Mouse (Mus musculus) liver, postnatal 0 days (tissue): Measurements from ENCODE around the gene Fhdc1. TPM values are rescaled to one million over a fixed set of nuclear protein-coding genes. Genes with fewer than 3 reads are reported as not detected.

Source experiments
- ATAC-seq: fragments of 200-750 bp; cut with Nextera tagmentation; 2 replicates; pipeline ENCODE4 v1.8.0; 2017; ENCODE audit warnings: mild to moderate bottlenecking, moderate library complexity
- DNase-seq: peaks from one replicate; pipeline ENCODE4 v3.0.0-alpha.2; 2016
- H3K27ac ChIP-seq: fragments of 300-500 bp; sonication (generic); 2 replicates; pipeline ENCODE4 v1.5.1; 2014; ENCODE audit warnings: antibody characterized with exemption, moderate library complexity, mild to moderate bottlenecking, low read depth
- H3K27me3 ChIP-seq: fragments of 300-500 bp; sonication (generic); 2 replicates; pipeline ENCODE4 v1.6.1; 2014; ENCODE audit warnings: low read length, control low read depth, mixed read lengths; ENCODE audit not compliant: insufficient read depth
- H3K36me3 ChIP-seq: fragments of 300-500 bp; sonication (generic); replicated peaks from 2 replicates; pipeline ENCODE4 v1.6.1; 2014; ENCODE audit warnings: mild to moderate bottlenecking, control low read depth, low read length, moderate library complexity, mixed read lengths; ENCODE audit not compliant: insufficient read depth
- H3K4me1 ChIP-seq: fragments of 300-500 bp; sonication (generic); 2 replicates; pipeline ENCODE4 v1.6.1; 2014; ENCODE audit warnings: antibody characterized with exemption, mild to moderate bottlenecking, control low read depth; ENCODE audit not compliant: insufficient read depth
- H3K4me2 ChIP-seq: fragments of 300-500 bp; sonication (generic); 2 replicates; pipeline ENCODE4 v1.6.1; 2014; ENCODE audit warnings: low read depth, mild to moderate bottlenecking, low read length, moderate library complexity, mixed read lengths
- H3K4me3 ChIP-seq: fragments of 300-500 bp; sonication (generic); 2 replicates; pipeline ENCODE4 v1.5.1; 2014; ENCODE audit warnings: low read depth, low read length
- H3K9ac ChIP-seq: fragments of 300-500 bp; sonication (generic); replicated peaks from 2 replicates; pipeline ENCODE4 v1.6.1; 2014; ENCODE audit warnings: mild to moderate bottlenecking, moderate library complexity
- H3K9me3 ChIP-seq: fragments of 300-500 bp; sonication (generic); 2 replicates; pipeline ENCODE4 v1.6.1; 2016; ENCODE audit warnings: mild to moderate bottlenecking, control low read depth, low read length, mixed read lengths
- CTCF ChIP-seq: sonication (generic); IDR thresholded peaks from 2 replicates; pipeline ENCODE4 v1.5.1; 2016; ENCODE audit warnings: antibody characterized with exemption, low read depth
- EP300 ChIP-seq: IDR thresholded peaks from 2 replicates; pipeline ENCODE4 v1.6.1; 2016; ENCODE audit warnings: antibody characterized with exemption, low read depth, mild to moderate bottlenecking
- WGBS: fragments of 180-500 bp; shearing (Covaris S2); extraction: QIAGEN DNeasy Blood & Tissue Kit; methylation state at CpG from one replicate; pipeline ENCODE4 v1.1.7; 2014; ENCODE audit not compliant: insufficient replicate concordance; 5-methylcytosine and 5-hydroxymethylcytosine counted together
- polyA plus RNA-seq: library from polyadenylated mRNA; unstranded; fragments of >200 nt; fragmentation: Nextera tagmentation; extraction: Ambion mirVana; gene quantifications from 2 replicates; pipeline ENCODE4 v1.2.1, GENCODE M21; 2015

Fhdc1 gene
- polyA plus RNA-seq, result 16.8 and 19.1 TPM in 2 replicates

- DNase-seq, result peak; percentile 79
- no peaks in the 10 kb centered on the region for H3K9me3 ChIP-seq
- peak within 1 kb of the TSS; percentile 74 for H3K4me3 ChIP-seq
- WGBS, result 2% methylated on average over 76 of the region's 82 CpGs
- peak within 1 kb of the TSS; percentile 83 for H3K4me2 ChIP-seq
- no peaks in the 10 kb centered on the region for H3K36me3 ChIP-seq
- H3K4me1 ChIP-seq, result peaks cover 18% of the 10 kb centered on the region
- peaks cover 24% of the 10 kb centered on the region for H3K27me3 ChIP-seq
- no peak for TF ChIP-seq EP300
- TF ChIP-seq CTCF, result peak; percentile 36
- peak within 1 kb of the TSS; percentile 79 for H3K27ac ChIP-seq
- ATAC-seq, result peak; percentile 58
- H3K9ac ChIP-seq, result peak within 1 kb of the TSS; percentile 83
Observed at GRCm38 (mm10) chr3:84480006-84480897, at the start of gene Fhdc1. Fhdc1 (minus strand) TSS chr3:84480429.

DNA sequence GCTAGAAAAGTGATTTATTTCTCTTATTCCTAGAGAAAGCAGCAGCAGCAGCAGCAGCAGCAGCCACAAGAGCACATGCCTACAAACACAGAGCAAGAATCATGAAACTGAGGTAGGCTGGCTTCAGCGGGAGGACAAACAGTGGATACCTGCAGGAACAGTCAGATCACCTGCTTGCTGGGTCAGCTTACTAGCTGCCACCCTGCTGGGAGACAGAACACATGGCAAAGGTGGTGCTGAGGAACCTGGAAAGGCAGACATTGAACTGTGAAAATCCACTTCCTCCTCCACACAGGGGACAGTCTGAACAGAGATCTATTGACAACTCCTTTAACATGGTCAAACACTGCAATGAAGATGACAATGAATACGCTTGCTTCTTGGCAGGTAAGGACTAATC is 48.8 kb upstream of the Fhdc1 start:
- Histone ChIP-seq H3K27ac (no peak overlapping the region), H3K4me2 (no peak overlapping the region), H3K27me3 (no peaks in the 10 kb centered on the region), H3K4me1 (no peaks in the 10 kb centered on the region), H3K9me3 (no peaks in the 10 kb centered on the region), H3K9ac (no peak overlapping the region), H3K4me3 (no peak overlapping the region), H3K36me3 (no peaks in the 10 kb centered on the region)
- DNase-seq (no peak), ATAC-seq (no peak)
- WGBS, result 68% methylated on average over 2 of the region's 2 CpGs
- TF ChIP-seq CTCF (no peak), EP300 (no peak)

DNA sequence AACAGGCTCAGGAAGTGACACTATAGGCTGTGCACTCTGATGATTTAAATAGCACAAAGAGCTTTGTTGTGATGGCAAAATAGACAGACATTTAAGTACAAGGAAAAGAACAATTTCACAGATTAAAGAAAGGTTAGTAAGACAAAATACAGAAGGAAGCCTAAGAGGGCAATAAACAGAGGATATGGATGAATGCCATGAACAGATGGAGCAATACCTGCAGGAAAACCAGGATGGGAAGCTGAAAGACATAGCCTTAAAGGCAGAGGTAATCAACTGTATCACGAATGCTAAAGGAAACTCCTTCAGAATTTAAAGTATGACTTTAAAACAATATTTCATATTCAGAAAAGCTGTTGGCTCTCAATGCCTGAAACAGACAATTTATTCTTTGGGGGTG is 44.7 kb upstream of the Fhdc1 start:
- no peaks in the 10 kb centered on the region for H3K36me3 ChIP-seq
- WGBS, result 67% methylated on average over 1 of the region's 1 CpGs

DNA sequence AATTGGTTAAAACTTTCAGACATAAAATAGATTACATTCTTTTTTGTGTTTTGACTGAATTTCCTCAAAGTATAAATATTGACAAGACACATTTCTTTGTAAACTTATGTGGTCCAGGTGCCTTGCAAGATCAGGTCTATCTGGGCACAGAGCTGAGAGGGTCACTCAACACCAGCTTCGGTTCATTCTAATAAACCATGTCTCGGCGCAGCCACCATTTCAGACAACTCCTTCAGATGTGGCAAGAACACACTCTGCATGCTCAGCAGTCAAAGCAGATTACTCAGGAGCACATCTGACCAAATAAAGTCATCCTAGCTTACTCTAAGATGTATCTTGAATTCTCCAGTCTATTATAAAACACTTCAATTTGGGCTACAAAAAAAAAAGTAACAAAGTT is 35.9 kb upstream of the Fhdc1 start:
- 92% methylated on average over 3 of the region's 3 CpGs for WGBS
- Histone ChIP-seq H3K9me3 (no peaks in the 10 kb centered on the region), H3K4me3 (no peak overlapping the region), H3K27me3 (no peaks in the 10 kb centered on the region), H3K4me2 (no peak overlapping the region), H3K4me1 (0 out of 2 replicates have a peak, but pooled peaks cover 4% of the 10 kb centered on the region), H3K9ac (no peak overlapping the region), H3K36me3 (no peaks in the 10 kb centered on the region; the same call in none of the 2 replicates), H3K27ac (no peak overlapping the region)
- DNase-seq, result no peak
- TF ChIP-seq CTCF, result no peak
- TF ChIP-seq EP300, result no peak
- ATAC-seq, result no peak

More for the DNA sequence above, 44.7 kb upstream of the Fhdc1 start:
- no peak overlapping the region for H3K27ac ChIP-seq
- no peak for ATAC-seq
- H3K4me3 ChIP-seq, result no peak overlapping the region
- no peak overlapping the region for H3K9ac ChIP-seq
- DNase-seq, result no peak
- H3K4me2 ChIP-seq, result no peak overlapping the region
- H3K27me3 ChIP-seq, result no peaks in the 10 kb centered on the region
- H3K9me3 ChIP-seq, result no peaks in the 10 kb centered on the region
- no peaks in the 10 kb centered on the region for H3K4me1 ChIP-seq
- TF ChIP-seq EP300 (no peak), CTCF (no peak)

DNA sequence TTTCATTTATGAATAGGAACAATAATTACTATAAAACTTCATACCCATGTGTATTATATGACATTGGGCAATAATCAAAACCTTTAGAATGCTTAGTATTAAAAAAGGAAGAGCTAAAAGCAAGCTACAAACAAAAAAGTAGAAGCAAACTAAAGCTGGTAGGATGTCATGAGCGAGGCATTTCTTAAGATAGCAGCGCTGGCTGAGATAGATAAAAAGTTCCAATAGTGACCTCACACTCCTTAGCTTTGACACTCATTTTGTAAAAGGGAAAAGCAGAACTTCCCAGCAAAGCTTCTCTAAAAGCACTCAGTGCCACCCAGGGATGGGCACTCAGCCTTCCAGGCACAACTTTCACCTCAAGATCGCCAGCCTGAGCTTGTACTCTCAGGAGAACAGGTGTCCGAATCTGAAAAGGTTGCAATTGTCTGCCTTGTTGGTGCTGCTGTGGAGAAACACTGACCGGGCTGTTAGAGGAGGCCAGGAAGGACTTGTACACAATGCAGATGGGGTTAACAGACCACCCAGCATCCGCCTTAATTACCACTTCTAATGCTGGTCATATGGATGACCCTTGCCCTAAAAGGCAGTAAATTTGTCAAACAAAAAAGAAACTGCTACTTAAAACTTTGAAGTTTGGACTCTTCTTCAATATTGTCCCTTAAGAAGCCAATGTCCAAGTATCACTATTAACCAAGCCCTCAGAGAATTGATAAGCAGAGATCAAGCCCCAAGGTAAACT is 32.7 kb upstream of the Fhdc1 start:
- TF ChIP-seq EP300 (no peak), CTCF (no peak)

DNA sequence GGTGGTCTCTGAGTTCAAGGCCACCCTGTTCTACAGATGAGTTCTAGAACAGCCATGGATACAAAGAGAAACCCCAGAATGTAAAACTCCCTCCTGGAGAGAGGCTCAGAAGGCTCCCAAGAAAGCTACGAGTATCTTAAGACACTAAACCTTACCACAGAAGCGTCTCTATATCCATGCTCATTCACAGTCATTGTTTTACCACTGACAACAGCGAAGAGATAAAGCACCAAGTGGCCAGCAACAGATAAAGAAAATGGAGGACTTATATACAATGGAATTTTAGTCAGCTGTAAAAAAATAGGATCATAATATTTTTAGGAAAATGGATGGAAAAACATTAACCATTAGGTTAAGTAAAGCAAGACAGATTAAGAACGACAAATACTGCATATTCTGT is 25.0 kb upstream of the Fhdc1 start:
- H3K9me3 ChIP-seq, result no peaks in the 10 kb centered on the region
- DNase-seq (no peak), ATAC-seq (no peak)
- H3K4me2 ChIP-seq, result no peak overlapping the region
- H3K27me3 ChIP-seq, result no peaks in the 10 kb centered on the region
- TF ChIP-seq EP300 (no peak), CTCF (no peak)
- no peak overlapping the region for H3K4me3 ChIP-seq
- 55% methylated on average over 4 of the region's 4 CpGs for WGBS
- no peak overlapping the region for H3K9ac ChIP-seq
- no peak overlapping the region for H3K27ac ChIP-seq
- no peaks in the 10 kb centered on the region for H3K4me1 ChIP-seq
- H3K36me3 ChIP-seq, result 0 out of 2 replicates have a peak, but pooled peaks cover 2% of the 10 kb centered on the region

More for the DNA sequence above, 32.7 kb upstream of the Fhdc1 start:
- no peaks in the 10 kb centered on the region for H3K27me3 ChIP-seq
- no peak overlapping the region for H3K4me3 ChIP-seq
- no peak overlapping the region for H3K9ac ChIP-seq
- no peak overlapping the region for H3K27ac ChIP-seq
- H3K36me3 ChIP-seq, result no peaks in the 10 kb centered on the region; the same call in none of the 2 replicates
- no peak overlapping the region for H3K4me2 ChIP-seq
- no peaks in the 10 kb centered on the region for H3K9me3 ChIP-seq
- 67% methylated on average over 6 of the region's 6 CpGs for WGBS
- ATAC-seq (no peak), DNase-seq (no peak)
- H3K4me1 ChIP-seq, result 0 out of 2 replicates have a peak, but pooled peaks cover 4% of the 10 kb centered on the region
